Mouse (Mus musculus): ENCODE measurements around the gene Tmtc4. TPM values are rescaled to one million over a fixed set of nuclear protein-coding genes. Genes with fewer than 3 reads are reported as not detected.

Tmtc4 gene
- total and polyA plus RNA-seq, 3 experiments, result 1.4 to 3.3 (median 2.7) TPM

GRCm38 (mm10) chr14:122950915-122951314 lies 32.9 kb downstream of the Tmtc4 start:
- TF ChIP-seq HCFC1 (IDR thresholded peaks at IDR 0.05; ENCODE audit: low read depth, low read length) (no peak), ELF1 (IDR thresholded peaks at IDR 0.05; ENCODE audit: low read depth, low read length) (no peak), ZNF384 (IDR thresholded peaks at IDR 0.05; ENCODE audit: low read depth, low read length) (no peak), SMC3 (IDR thresholded peaks at IDR 0.05; ENCODE audit: low read depth, low read length) (peak; percentile 74), TCF12 (IDR thresholded peaks at IDR 0.05; ENCODE audit: low read depth, low read length) (no peak), BHLHE40 (IDR thresholded peaks at IDR 0.05; ENCODE audit: low read depth, low read length) (no peak), GABPA (IDR thresholded peaks at IDR 0.05; ENCODE audit: insufficient replicate concordance, low read depth, low read length) (no peak), RAD21 (IDR thresholded peaks at IDR 0.05; ENCODE audit: low read depth, low read length) (peak; percentile 65), CHD2 (IDR thresholded peaks at IDR 0.05; ENCODE audit: low read length) (no peak), POLR2A (IDR thresholded peaks at IDR 0.05; ENCODE audit: low read depth, low read length) (no peak), ETS1 (conservative IDR thresholded peaks at IDR 0.05; ENCODE audit: low read depth, low read length) (no peak), MAZ (IDR thresholded peaks at IDR 0.05; ENCODE audit: low read depth, low read length) (no peak), MEF2A (IDR thresholded peaks at IDR 0.05; ENCODE audit: borderline replicate concordance, low read depth, low read length) (no peak), CTCF (conservative IDR thresholded peaks at IDR 0.05 in 1 of 2, IDR thresholded peaks at IDR 0.05 in 1 of 2; ENCODE audit: low read depth in 2 of 2, low read length in 2 of 2) (peak; percentile 63 to 67)
- Histone ChIP-seq H3K27ac (ENCODE audit: insufficient read depth, low read depth) (no peak overlapping the region), H3K27me3 (replicated peaks) (no peaks in the 10 kb centered on the region), H3K4me1 (ENCODE audit: control insufficient read depth in 1 of 2, insufficient read depth in 2 of 2) (no peaks in the 10 kb centered on the region), H3K9me3 (replicated peaks; ENCODE audit: low read length) (no peaks in the 10 kb centered on the region), H3K4me2 (ENCODE audit: insufficient read depth, low read depth, poor library complexity, severe bottlenecking) (no peak overlapping the region), H3K79me2 (replicated peaks; ENCODE audit: control insufficient read depth, extremely low read depth, insufficient read depth, poor library complexity, severe bottlenecking) (no peaks in the 10 kb centered on the region), H3K4me3 (replicated peaks in 1 of 3; ENCODE audit: low read depth in 2 of 3, low read length in 2 of 3, poor library complexity in 1 of 3) (no peak overlapping the region), H3K36me3 (replicated peaks in 1 of 2; ENCODE audit: control insufficient read depth in 1 of 2, insufficient read depth in 1 of 2, low read length in 1 of 2) (no peaks in the 10 kb centered on the region), H3K9ac (ENCODE audit: insufficient read depth, low read depth) (no peak overlapping the region)
- in situ Hi-C loops (cut with MboI; ENCODE audit: low pct_ligation_motif_present, low pct_unique_long_range_greater_than_20kb, low sequenced_read_pairs) (loop anchor here (25.0 kb wide), 1 partner anchor 361 kb away; no protein-coding TSS in a partner anchor), dilution Hi-C loops (cut with MboI; ENCODE audit: extremely low pct_ligation_motif_present, extremely low pct_unique_long_range_greater_than_20kb, low sequenced_read_pairs) (no loop called here)
- DNase-seq (ENCODE audit: extremely low read depth), result peak; percentile 23

- DNase-seq (ENCODE audit: extremely low read depth), result no peak
- H3K4me2 ChIP-seq (ENCODE audit: insufficient read depth, low read depth, poor library complexity, severe bottlenecking), result no peak overlapping the region
- peaks cover 0 to 3% of the 10 kb centered on the region in 2 experiments for H3K36me3 ChIP-seq (replicated peaks in 1 of 2; ENCODE audit: control insufficient read depth in 1 of 2, insufficient read depth in 1 of 2, low read length in 1 of 2)
- TF ChIP-seq GABPA (IDR thresholded peaks at IDR 0.05; ENCODE audit: insufficient replicate concordance, low read depth, low read length), result no peak
- H3K27ac ChIP-seq (ENCODE audit: insufficient read depth, low read depth), result no peak overlapping the region
- H3K4me3 ChIP-seq (replicated peaks in 1 of 3; ENCODE audit: low read depth in 2 of 3, low read length in 2 of 3, poor library complexity in 1 of 3), result no peak overlapping the region
- H3K9me3 ChIP-seq (replicated peaks; ENCODE audit: low read length), result no peaks in the 10 kb centered on the region
- in situ Hi-C loops (cut with MboI; ENCODE audit: low pct_ligation_motif_present, low pct_unique_long_range_greater_than_20kb, low sequenced_read_pairs) (no loop called here), dilution Hi-C loops (cut with MboI; ENCODE audit: extremely low pct_ligation_motif_present, extremely low pct_unique_long_range_greater_than_20kb, low sequenced_read_pairs) (no loop called here)
- no peaks in the 10 kb centered on the region for H3K4me1 ChIP-seq (ENCODE audit: control insufficient read depth in 1 of 2, insufficient read depth in 2 of 2)
- H3K79me2 ChIP-seq (replicated peaks; ENCODE audit: control insufficient read depth, extremely low read depth, insufficient read depth, poor library complexity, severe bottlenecking), result no peaks in the 10 kb centered on the region
- no peak overlapping the region for H3K9ac ChIP-seq (ENCODE audit: insufficient read depth, low read depth)
- no peaks in the 10 kb centered on the region for H3K27me3 ChIP-seq (replicated peaks)
Observed at GRCm38 (mm10) chr14:122943475-122943853, 40.4 kb downstream of the Tmtc4 start.

Data from CH12.LX (cell line).